Mouse (Mus musculus): ENCODE data around the gene Mgll. TPM values are rescaled to one million over a fixed set of nuclear protein-coding genes. Genes with fewer than 3 reads are reported as not detected.

The Mgll gene
- polyA plus RNA-seq, 1 experiment from 2014 or later = 2.4 TPM

DNA sequence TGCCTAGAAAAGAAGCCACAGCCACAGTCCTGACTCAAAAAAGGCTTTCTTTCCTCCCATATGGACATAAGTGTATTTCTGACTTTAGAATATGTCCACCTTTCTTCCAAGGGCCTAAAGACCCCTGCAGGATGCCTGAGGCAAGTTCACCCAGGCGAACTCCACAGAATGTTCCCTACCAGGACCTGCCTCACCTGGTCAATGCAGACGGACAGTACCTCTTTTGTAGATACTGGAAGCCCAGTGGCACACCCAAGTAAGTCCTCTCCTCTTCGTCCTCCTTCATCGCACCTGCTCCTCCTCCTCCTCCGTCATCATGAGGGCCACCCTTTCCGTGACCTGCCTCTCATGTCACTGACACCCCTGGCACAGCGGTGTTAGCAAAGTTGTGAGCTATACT is 1.4 kb downstream of the Mgll start:
- Histone ChIP-seq H3K9me3 (ENCODE audit: control insufficient read depth, low read length) (no peaks in the 10 kb centered on the region), H3K4me3 (ENCODE audit: low read depth, low read length) (no peak overlapping the region), H3K9ac (ENCODE audit: low read length) (no peak overlapping the region), H3K27me3 (ENCODE audit: control insufficient read depth, insufficient read depth, low read length) (peaks cover 10% of the 10 kb centered on the region; the same call in 1 of the 2 replicates), H3K4me1 (ENCODE audit: control insufficient read depth, insufficient read depth, low read length) (peaks cover 2% of the 10 kb centered on the region; the same call in 1 of the 2 replicates), H3K27ac (replicated peaks; ENCODE audit: low read depth, low read length) (no peak overlapping the region), H3K4me2 (ENCODE audit: low read depth, severe bottlenecking) (no peak overlapping the region), H3K36me3 (ENCODE audit: control insufficient read depth, insufficient read depth, low read length) (no peaks in the 10 kb centered on the region)
- DNase-seq (ENCODE audit: low spot score) (peak; percentile 35), ATAC-seq (ENCODE audit: insufficient number of reproducible peaks, low FRiP score, low TSS enrichment, low read depth) (no peak)
- 55% methylated on average over 7 of the region's 7 CpGs for WGBS

DNA sequence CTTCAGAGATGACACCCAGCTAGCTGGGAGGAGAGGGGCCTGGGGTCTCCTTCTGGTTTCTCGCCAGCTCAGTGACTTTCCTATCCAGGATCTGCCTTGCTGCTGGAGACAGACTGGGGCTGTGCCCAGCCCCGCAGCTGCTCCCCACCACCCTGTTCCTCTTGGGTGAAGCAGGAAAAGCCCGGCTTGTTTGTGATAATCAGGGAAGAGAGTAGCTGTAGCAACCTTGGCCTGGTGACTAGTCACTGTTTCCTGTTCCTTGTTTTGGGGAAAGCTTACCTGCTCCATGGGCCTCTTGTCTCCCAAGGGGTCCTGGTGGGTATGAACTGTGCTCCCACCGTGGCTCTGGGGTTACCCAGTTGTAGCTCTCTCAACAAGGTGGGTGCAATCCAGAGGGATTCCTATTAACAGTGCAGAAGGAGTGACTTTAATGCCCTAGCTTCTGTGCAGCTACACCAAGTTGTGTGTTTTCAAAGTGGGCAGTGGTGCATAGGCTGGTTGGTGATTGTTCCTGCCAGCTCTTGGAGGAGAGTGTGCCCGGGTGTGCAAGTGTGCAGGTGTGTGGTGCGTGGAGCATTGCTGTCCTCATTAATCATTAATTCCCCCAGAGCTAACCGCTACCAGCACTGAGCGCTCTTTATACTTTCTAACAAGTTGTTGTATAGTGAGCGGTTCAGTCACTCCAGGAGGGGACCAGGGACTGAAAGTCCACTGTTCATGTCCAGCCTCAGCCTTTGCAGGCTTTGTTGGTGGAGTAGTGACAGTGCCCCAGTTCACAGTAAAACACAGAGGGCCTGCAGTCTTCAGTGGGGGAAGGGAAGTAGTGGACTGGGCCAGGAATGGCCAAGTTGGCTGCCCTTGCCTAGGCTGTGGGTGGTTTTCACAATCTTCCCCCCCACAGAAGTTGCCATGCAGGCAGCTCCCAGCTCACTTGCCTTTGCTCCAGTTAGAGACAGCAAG is 2.3 kb downstream of the Mgll start:
- ATAC-seq (ENCODE audit: insufficient number of reproducible peaks, low FRiP score, low TSS enrichment, low read depth) = no peak
- Histone ChIP-seq H3K4me1 (ENCODE audit: control insufficient read depth, insufficient read depth, low read length) (peaks cover 2% of the 10 kb centered on the region; the same call in 1 of the 2 replicates), H3K27ac (replicated peaks; ENCODE audit: low read depth, low read length) (no peak overlapping the region), H3K9me3 (ENCODE audit: control insufficient read depth, low read length) (no peaks in the 10 kb centered on the region), H3K4me2 (ENCODE audit: low read depth, severe bottlenecking) (no peak overlapping the region), H3K4me3 (ENCODE audit: low read depth, low read length) (no peak overlapping the region), H3K9ac (ENCODE audit: low read length) (no peak overlapping the region), H3K36me3 (ENCODE audit: control insufficient read depth, insufficient read depth, low read length) (no peaks in the 10 kb centered on the region), H3K27me3 (ENCODE audit: control insufficient read depth, insufficient read depth, low read length) (peaks cover 10% of the 10 kb centered on the region; the same call in 1 of the 2 replicates)
- WGBS = 74% methylated on average over 9 of the region's 9 CpGs
- DNase-seq (ENCODE audit: low spot score) = no peak

DNA sequence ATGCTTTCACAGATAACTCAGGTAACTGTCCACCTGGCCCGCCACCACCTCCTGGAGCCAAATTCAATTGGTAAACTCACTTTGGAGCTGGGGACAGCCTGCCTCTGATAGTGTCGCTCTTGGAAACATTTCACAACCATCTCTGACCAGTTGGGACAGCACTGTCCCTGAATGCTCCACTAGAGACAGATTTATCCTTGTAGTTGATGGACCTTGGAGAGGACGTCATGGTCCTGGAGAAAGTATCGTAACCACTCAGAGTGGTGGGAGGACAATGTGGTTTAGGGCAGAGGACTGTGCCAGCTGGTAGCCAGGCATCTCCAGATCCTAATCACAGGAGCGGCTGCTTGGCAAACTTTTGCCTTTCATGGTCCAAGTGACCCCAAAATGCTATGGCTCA is 3.3 kb downstream of the Mgll start:
- Histone ChIP-seq H3K27me3 (ENCODE audit: control insufficient read depth, insufficient read depth, low read length) (peaks cover 10% of the 10 kb centered on the region; the same call in 1 of the 2 replicates), H3K9ac (ENCODE audit: low read length) (no peak overlapping the region), H3K27ac (replicated peaks; ENCODE audit: low read depth, low read length) (no peak overlapping the region), H3K4me3 (ENCODE audit: low read depth, low read length) (no peak overlapping the region), H3K4me1 (ENCODE audit: control insufficient read depth, insufficient read depth, low read length) (peaks cover 5% of the 10 kb centered on the region; the same call in 1 of the 2 replicates), H3K9me3 (ENCODE audit: control insufficient read depth, low read length) (no peaks in the 10 kb centered on the region), H3K36me3 (ENCODE audit: control insufficient read depth, insufficient read depth, low read length) (no peaks in the 10 kb centered on the region), H3K4me2 (ENCODE audit: low read depth, severe bottlenecking) (no peak overlapping the region)
- DNase-seq (ENCODE audit: low spot score) (no peak), ATAC-seq (ENCODE audit: insufficient number of reproducible peaks, low FRiP score, low TSS enrichment, low read depth) (no peak)
- 91% methylated on average over 5 of the region's 5 CpGs for WGBS

DNA sequence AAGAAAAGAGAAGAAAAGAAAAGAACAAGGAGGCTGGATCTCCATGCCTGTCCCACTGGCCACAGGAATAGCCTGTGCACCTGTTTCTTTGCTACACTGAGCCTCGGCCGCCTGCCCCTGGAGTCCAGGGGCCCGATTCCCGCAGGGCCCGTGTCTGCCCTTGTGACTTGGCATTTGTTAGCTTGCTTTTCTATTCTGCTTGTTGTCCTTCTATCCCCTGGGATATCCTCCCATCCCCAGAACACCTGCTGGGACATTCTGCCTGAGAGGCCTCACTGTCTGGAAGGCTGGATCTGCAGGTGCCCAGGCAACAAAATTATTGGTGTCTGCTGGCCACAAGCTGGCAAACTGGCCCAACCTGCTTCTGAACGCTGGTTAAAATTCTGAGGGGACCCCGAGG is 3.8 kb downstream of the Mgll start:
- H3K27ac ChIP-seq (replicated peaks; ENCODE audit: low read depth, low read length) = no peak overlapping the region
- no peak for DNase-seq (ENCODE audit: low spot score)
- H3K9me3 ChIP-seq (ENCODE audit: control insufficient read depth, low read length) = no peaks in the 10 kb centered on the region
- WGBS = 80% methylated on average over 7 of the region's 7 CpGs
- H3K27me3 ChIP-seq (ENCODE audit: control insufficient read depth, insufficient read depth, low read length) = peaks cover 10% of the 10 kb centered on the region; the same call in 1 of the 2 replicates
- H3K4me3 ChIP-seq (ENCODE audit: low read depth, low read length) = no peak overlapping the region
- ATAC-seq (ENCODE audit: insufficient number of reproducible peaks, low FRiP score, low TSS enrichment, low read depth) = no peak
- H3K4me1 ChIP-seq (ENCODE audit: control insufficient read depth, insufficient read depth, low read length) = peaks cover 5% of the 10 kb centered on the region; the same call in 1 of the 2 replicates
- no peak overlapping the region for H3K4me2 ChIP-seq (ENCODE audit: low read depth, severe bottlenecking)
- no peak overlapping the region for H3K9ac ChIP-seq (ENCODE audit: low read length)
- H3K36me3 ChIP-seq (ENCODE audit: control insufficient read depth, insufficient read depth, low read length) = no peaks in the 10 kb centered on the region

DNA sequence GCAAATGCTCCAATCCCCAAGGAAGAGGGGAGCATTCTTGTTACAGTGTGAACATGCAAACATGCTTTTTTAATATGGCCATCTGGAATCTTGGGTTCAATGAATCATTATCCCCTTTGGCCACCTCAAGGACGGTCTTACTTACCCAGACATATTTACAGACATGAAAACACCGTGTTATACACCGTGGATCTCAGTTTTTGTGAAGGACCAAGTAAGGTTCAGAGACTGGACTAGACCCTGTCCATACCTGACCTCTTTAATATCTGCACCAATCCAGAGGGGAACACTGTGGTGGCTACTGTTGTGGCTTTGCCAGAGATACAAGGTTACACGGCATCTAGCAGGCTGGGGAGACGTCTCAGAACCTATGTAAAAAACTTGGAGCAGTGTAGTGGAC is 4.3 kb downstream of the Mgll start:
- peaks cover 10% of the 10 kb centered on the region; the same call in 1 of the 2 replicates for H3K27me3 ChIP-seq (ENCODE audit: control insufficient read depth, insufficient read depth, low read length)
- no peak for ATAC-seq (ENCODE audit: insufficient number of reproducible peaks, low FRiP score, low TSS enrichment, low read depth)
- H3K9me3 ChIP-seq (ENCODE audit: control insufficient read depth, low read length) = no peaks in the 10 kb centered on the region
- H3K4me1 ChIP-seq (ENCODE audit: control insufficient read depth, insufficient read depth, low read length) = peaks cover 5% of the 10 kb centered on the region; the same call in 1 of the 2 replicates
- 81% methylated on average over 5 of the region's 5 CpGs for WGBS
- no peak overlapping the region for H3K27ac ChIP-seq (replicated peaks; ENCODE audit: low read depth, low read length)
- no peaks in the 10 kb centered on the region for H3K36me3 ChIP-seq (ENCODE audit: control insufficient read depth, insufficient read depth, low read length)
- H3K9ac ChIP-seq (ENCODE audit: low read length) = no peak overlapping the region
- no peak overlapping the region for H3K4me3 ChIP-seq (ENCODE audit: low read depth, low read length)
- H3K4me2 ChIP-seq (ENCODE audit: low read depth, severe bottlenecking) = no peak overlapping the region
- no peak for DNase-seq (ENCODE audit: low spot score)

DNA sequence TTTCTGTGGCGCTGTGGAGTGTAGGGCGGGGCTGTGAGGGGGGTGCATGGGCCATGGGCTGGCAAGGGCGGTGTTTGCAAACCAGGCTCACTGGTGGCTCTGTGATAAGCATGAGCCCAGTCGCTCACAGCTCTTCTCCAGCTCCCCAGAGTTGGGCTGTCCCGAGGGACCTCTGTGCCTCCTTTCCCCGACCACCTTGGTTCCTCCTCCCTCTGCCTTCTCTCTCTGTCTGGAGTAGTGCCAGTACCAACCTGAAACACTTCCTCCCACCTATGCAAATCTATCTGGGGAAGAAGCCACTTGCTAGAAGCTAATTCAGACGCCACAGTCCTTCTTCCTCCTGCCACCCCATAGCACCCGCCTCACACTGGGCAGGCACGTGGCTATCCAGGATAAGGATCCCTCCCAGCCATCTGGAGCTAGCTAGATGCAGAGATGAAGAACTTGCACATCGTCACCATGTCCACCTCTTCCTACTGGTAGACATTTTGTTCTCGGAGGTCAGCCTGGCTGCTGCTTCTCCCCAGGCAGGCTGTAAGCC is 7.1 kb downstream of the Mgll start:
- H3K4me1 ChIP-seq (ENCODE audit: control insufficient read depth, insufficient read depth, low read length) = 0 out of 2 replicates have a peak, but pooled peaks cover 3% of the 10 kb centered on the region
- H3K4me2 ChIP-seq (ENCODE audit: low read depth, severe bottlenecking) = no peak overlapping the region
- WGBS = 84% methylated on average over 11 of the region's 11 CpGs
- no peaks in the 10 kb centered on the region for H3K36me3 ChIP-seq (ENCODE audit: control insufficient read depth, insufficient read depth, low read length)
- H3K27ac ChIP-seq (replicated peaks; ENCODE audit: low read depth, low read length) = no peak overlapping the region
- H3K9me3 ChIP-seq (ENCODE audit: control insufficient read depth, low read length) = no peaks in the 10 kb centered on the region
- H3K27me3 ChIP-seq (ENCODE audit: control insufficient read depth, insufficient read depth, low read length) = 0 out of 2 replicates have a peak, but pooled peaks cover under 1% of the 10 kb centered on the region
- H3K9ac ChIP-seq (ENCODE audit: low read length) = no peak overlapping the region
- ATAC-seq (ENCODE audit: insufficient number of reproducible peaks, low FRiP score, low TSS enrichment, low read depth) (no peak), DNase-seq (ENCODE audit: low spot score) (no peak)
- no peak overlapping the region for H3K4me3 ChIP-seq (ENCODE audit: low read depth, low read length)

DNA sequence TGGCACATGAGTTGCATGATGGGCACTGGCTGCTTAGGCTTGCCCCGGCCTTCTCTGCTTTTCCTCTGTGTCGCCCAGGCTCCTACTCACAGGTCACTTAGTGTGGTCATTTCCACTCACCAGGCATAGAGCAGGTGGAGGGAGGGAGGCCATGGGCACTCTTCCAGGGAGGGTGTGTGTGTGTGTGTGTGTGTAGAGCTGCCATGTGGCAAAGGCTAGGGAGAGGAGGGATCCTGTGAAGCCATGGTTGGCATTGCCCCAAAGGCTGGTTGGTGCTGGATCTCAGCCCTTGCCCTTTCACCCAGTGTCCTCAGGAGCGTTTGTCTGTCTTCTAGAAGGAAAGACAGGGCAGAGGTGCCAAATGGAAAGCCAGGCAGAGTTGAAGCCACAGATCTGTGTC is 7.8 kb downstream of the Mgll start:
- Histone ChIP-seq H3K4me2 (ENCODE audit: low read depth, severe bottlenecking) (no peak overlapping the region), H3K27me3 (ENCODE audit: control insufficient read depth, insufficient read depth, low read length) (no peaks in the 10 kb centered on the region), H3K9me3 (ENCODE audit: control insufficient read depth, low read length) (no peaks in the 10 kb centered on the region), H3K36me3 (ENCODE audit: control insufficient read depth, insufficient read depth, low read length) (no peaks in the 10 kb centered on the region), H3K4me1 (ENCODE audit: control insufficient read depth, insufficient read depth, low read length) (0 out of 2 replicates have a peak, but pooled peaks cover 3% of the 10 kb centered on the region), H3K4me3 (ENCODE audit: low read depth, low read length) (no peak overlapping the region), H3K27ac (replicated peaks; ENCODE audit: low read depth, low read length) (no peak overlapping the region; the same call in 1 of the 2 replicates), H3K9ac (ENCODE audit: low read length) (no peak overlapping the region)
- no peak for DNase-seq (ENCODE audit: low spot score)
- WGBS = 84% methylated on average over 3 of the region's 3 CpGs
- ATAC-seq (ENCODE audit: insufficient number of reproducible peaks, low FRiP score, low TSS enrichment, low read depth) = no peak
